Mouse (Mus musculus) stomach, embryonic 14.5 days (tissue): Measurements from ENCODE around the gene Spaca7. TPM values are rescaled to one million over a fixed set of nuclear protein-coding genes. Genes with fewer than 3 reads are reported as not detected.

ENCODE experiments used
- ATAC-seq: fragments of 200-750 bp; cut with Nextera tagmentation; 2 replicates; pipeline ENCODE4 v1.8.0; 2017; ENCODE audit warnings: low read depth, moderate TSS enrichment; ENCODE audit not compliant: insufficient number of reproducible peaks, insufficient read depth, low FRiP score
- H3K27ac ChIP-seq: fragments of 300-500 bp; sonication (generic); 2 replicates; pipeline ENCODE4 v1.5.1; 2014; ENCODE audit warnings: mild to moderate bottlenecking, low read length, moderate library complexity, mixed read lengths
- H3K27me3 ChIP-seq: fragments of 300-500 bp; sonication (generic); 2 replicates; pipeline ENCODE4 v1.6.1; 2014; ENCODE audit warnings: low read length, control low read depth, mixed read lengths; ENCODE audit not compliant: control insufficient read depth, insufficient read depth
- H3K36me3 ChIP-seq: fragments of 300-500 bp; sonication (generic); 2 replicates; pipeline ENCODE4 v1.6.1; 2014; ENCODE audit warnings: mild to moderate bottlenecking, control low read depth, low read length, moderate library complexity, mixed read lengths; ENCODE audit not compliant: control insufficient read depth, insufficient read depth
- H3K4me1 ChIP-seq: fragments of 300-500 bp; sonication (generic); 2 replicates; pipeline ENCODE4 v1.6.1; 2014; ENCODE audit warnings: low read length, control low read depth, mixed read lengths; ENCODE audit not compliant: control insufficient read depth, insufficient read depth
- H3K4me2 ChIP-seq: fragments of 300-500 bp; sonication (generic); replicated peaks from 2 replicates; pipeline ENCODE4 v1.6.1; 2014; ENCODE audit warnings: low read depth, low read length, control low read depth
- H3K4me3 ChIP-seq: fragments of 300-500 bp; sonication (generic); 2 replicates; pipeline ENCODE4 v1.5.1; 2014; ENCODE audit warnings: low read depth, low read length, control low read depth
- H3K9ac ChIP-seq: fragments of 300-500 bp; sonication (generic); replicated peaks from 2 replicates; pipeline ENCODE4 v1.6.1; 2014; ENCODE audit warnings: low read depth, mild to moderate bottlenecking, control low read depth, low read length, moderate library complexity, mixed read lengths
- H3K9me3 ChIP-seq: fragments of 300-500 bp; sonication (generic); 2 replicates; pipeline ENCODE4 v1.6.1; 2016; ENCODE audit warnings: low read depth, low read length, control low read depth; ENCODE audit not compliant: control insufficient read depth
- WGBS: fragments of 180-500 bp; shearing (Covaris S2); extraction: QIAGEN DNeasy Blood & Tissue Kit; methylation state at CpG from one replicate; pipeline ENCODE4 v1.1.7; 2014; 5-methylcytosine and 5-hydroxymethylcytosine counted together
- polyA plus RNA-seq: library from polyadenylated mRNA; unstranded; fragments of >200 nt; fragmentation: Nextera tagmentation; extraction: Ambion mirVana; gene quantifications from 2 replicates; pipeline ENCODE4 v1.2.1, GENCODE M21; 2014

The Spaca7 gene
- polyA plus RNA-seq, 1 experiment from 2014 or later = not detected

DNA sequence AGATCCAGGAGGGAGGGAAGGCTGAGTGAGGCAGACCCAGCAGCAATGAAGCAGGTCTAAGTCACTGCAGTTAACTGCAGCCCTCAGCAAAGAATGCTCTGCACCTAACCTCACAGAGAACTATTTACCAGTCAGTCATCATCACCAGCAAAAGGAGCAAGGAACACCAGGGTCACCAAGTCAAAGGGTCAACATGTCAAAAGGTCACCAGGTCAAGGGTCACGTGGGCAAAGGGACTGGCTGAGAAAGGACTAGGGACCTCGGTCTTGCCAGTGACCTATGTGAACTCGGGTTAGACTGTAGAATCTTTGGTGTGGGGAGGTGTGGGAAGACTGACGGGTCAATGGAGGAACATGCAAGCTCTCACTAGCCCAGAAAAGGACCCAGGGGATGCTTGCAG lies 73.7 kb downstream of the Spaca7 start:
- no peak for ATAC-seq
- Histone ChIP-seq H3K36me3 (peaks cover 49% of the 10 kb centered on the region), H3K4me3 (no peak overlapping the region), H3K9ac (no peak overlapping the region), H3K27ac (no peak overlapping the region), H3K27me3 (no peaks in the 10 kb centered on the region), H3K4me2 (no peak overlapping the region), H3K4me1 (no peaks in the 10 kb centered on the region), H3K9me3 (no peaks in the 10 kb centered on the region)
- WGBS = 65% methylated on average over 4 of the region's 4 CpGs

DNA sequence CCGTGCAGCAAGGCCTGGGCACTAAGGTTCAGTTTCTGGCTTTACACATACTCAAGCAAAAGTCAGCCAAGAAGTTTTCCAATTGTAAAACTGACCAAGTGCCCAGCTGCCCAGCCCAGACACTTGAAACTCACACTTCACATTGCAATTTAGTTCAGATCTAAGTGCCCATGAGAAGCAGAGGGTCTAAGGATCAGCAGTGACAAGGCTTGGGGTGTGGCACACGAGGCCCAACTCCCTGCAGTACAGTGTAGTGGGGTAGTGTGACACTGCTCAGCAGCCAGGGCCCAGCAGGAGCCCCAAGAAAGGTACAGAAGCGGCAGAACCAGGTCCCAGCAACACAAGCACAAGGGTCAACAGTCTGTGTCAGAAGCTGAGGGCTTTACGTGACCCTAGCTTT lies 76.1 kb downstream of the Spaca7 start:
- no peaks in the 10 kb centered on the region for H3K27me3 ChIP-seq
- no peak overlapping the region for H3K4me3 ChIP-seq
- H3K9ac ChIP-seq = no peak overlapping the region
- peaks cover 58% of the 10 kb centered on the region for H3K36me3 ChIP-seq
- WGBS = 91% methylated on average over 4 of the region's 4 CpGs
- no peak overlapping the region for H3K27ac ChIP-seq
- no peak for ATAC-seq
- H3K4me2 ChIP-seq = no peak overlapping the region
- H3K9me3 ChIP-seq = no peaks in the 10 kb centered on the region
- no peaks in the 10 kb centered on the region for H3K4me1 ChIP-seq

Other genes with a start within 250 kb of the Spaca7 start
- not detected in 2 replicates for gene Sox1, start 177.7 kb upstream of the Spaca7 start, polyA plus RNA-seq
- gene Tubgcp3, start 99.2 kb downstream of the Spaca7 start, polyA plus RNA-seq = 49.2 and 54.2 TPM in 2 replicates
- gene Atp11a, start 184.0 kb downstream of the Spaca7 start, polyA plus RNA-seq = 18.9 and 20.8 TPM in 2 replicates